Mouse (Mus musculus): ENCODE results near the gene Mllt6. TPM values are rescaled to one million over a fixed set of nuclear protein-coding genes. Genes with fewer than 3 reads are reported as not detected.

Mllt6 gene
- polyA plus RNA-seq, 1 experiment from 2014 or later, result 5.0 TPM

GRCm38 (mm10) chr11:97695712-97696401 is 32.6 kb downstream of the Mllt6 start:
- whole genome bisulfite sequencing, result 18% methylated on average over 9 of the region's 9 CpGs
- Histone ChIP-seq H3K9me3 (ENCODE audit: control insufficient read depth, low read length) (no peaks in the 10 kb centered on the region), H3K27me3 (ENCODE audit: control insufficient read depth, insufficient read depth, low read length) (no peaks in the 10 kb centered on the region), H3K9ac (peak overlapping the region; percentile 35), H3K4me1 (replicated peaks; ENCODE audit: control insufficient read depth, insufficient read depth, low read length) (peaks cover 41% of the 10 kb centered on the region), H3K27ac (peak overlapping the region; percentile 88), H3K36me3 (replicated peaks; ENCODE audit: control insufficient read depth, insufficient read depth) (peaks cover 26% of the 10 kb centered on the region), H3K4me3 (replicated peaks; ENCODE audit: low read length) (peak overlapping the region; percentile 8), H3K4me2 (replicated peaks) (peak overlapping the region; percentile 86)
- DNase-seq (ENCODE audit: low spot score), result no peak
- ATAC-seq (ENCODE audit: low FRiP score), result no peak

- ATAC-seq (ENCODE audit: low FRiP score) (no peak), DNase-seq (ENCODE audit: low spot score) (no peak)
- Histone ChIP-seq H3K4me2 (replicated peaks) (peak overlapping the region; percentile 86), H3K27me3 (ENCODE audit: control insufficient read depth, insufficient read depth, low read length) (no peaks in the 10 kb centered on the region), H3K4me1 (replicated peaks; ENCODE audit: control insufficient read depth, insufficient read depth, low read length) (peaks cover 49% of the 10 kb centered on the region), H3K9ac (no peak overlapping the region), H3K27ac (peak overlapping the region; percentile 88; the same call in 1 of the 2 replicates), H3K9me3 (ENCODE audit: control insufficient read depth, low read length) (no peaks in the 10 kb centered on the region), H3K36me3 (replicated peaks; ENCODE audit: control insufficient read depth, insufficient read depth) (peaks cover 18% of the 10 kb centered on the region), H3K4me3 (replicated peaks; ENCODE audit: low read length) (peak overlapping the region; percentile 78)
- 68% methylated on average over 8 of the region's 8 CpGs for WGBS
Measured at GRCm38 (mm10) chr11:97696669-97697068, 33.5 kb downstream of the Mllt6 start.

- peaks cover 55% of the 10 kb centered on the region for H3K4me1 ChIP-seq (replicated peaks; ENCODE audit: control insufficient read depth, insufficient read depth, low read length)
- ATAC-seq (ENCODE audit: low FRiP score), result no peak
Measured at GRCm38 (mm10) chr11:97697199-97697890, 34.1 kb downstream of the Mllt6 start.

GRCm38 (mm10) chr11:97697891-97698529 is 34.8 kb downstream of the Mllt6 start:
- H3K9ac ChIP-seq, result peak overlapping the region; percentile 93
- H3K4me2 ChIP-seq (replicated peaks), result peak overlapping the region; percentile 86
- H3K4me3 ChIP-seq (replicated peaks; ENCODE audit: low read length), result peak overlapping the region; percentile 78
- DNase-seq (ENCODE audit: low spot score) (no peak), ATAC-seq (ENCODE audit: low FRiP score) (no peak)
- H3K9me3 ChIP-seq (ENCODE audit: control insufficient read depth, low read length), result no peaks in the 10 kb centered on the region
- WGBS, result under 1% methylated on average over 14 of the region's 14 CpGs
- H3K36me3 ChIP-seq (replicated peaks; ENCODE audit: control insufficient read depth, insufficient read depth), result 0 out of 2 replicates have a peak, but pooled peaks cover 5% of the 10 kb centered on the region
- peak overlapping the region; percentile 98 for H3K27ac ChIP-seq
- no peaks in the 10 kb centered on the region for H3K27me3 ChIP-seq (ENCODE audit: control insufficient read depth, insufficient read depth, low read length)
- peaks cover 55% of the 10 kb centered on the region for H3K4me1 ChIP-seq (replicated peaks; ENCODE audit: control insufficient read depth, insufficient read depth, low read length)

More at GRCm38 (mm10) chr11:97697199-97697890, 34.1 kb downstream of the Mllt6 start:
- H3K4me3 ChIP-seq (replicated peaks; ENCODE audit: low read length), result peak overlapping the region; percentile 78
- H3K4me2 ChIP-seq (replicated peaks), result peak overlapping the region; percentile 86
- H3K27ac ChIP-seq, result peak overlapping the region; percentile 98
- H3K27me3 ChIP-seq (ENCODE audit: control insufficient read depth, insufficient read depth, low read length), result no peaks in the 10 kb centered on the region
- H3K9ac ChIP-seq, result peak overlapping the region; percentile 93
- H3K36me3 ChIP-seq (replicated peaks; ENCODE audit: control insufficient read depth, insufficient read depth), result peaks cover 11% of the 10 kb centered on the region
- no peaks in the 10 kb centered on the region for H3K9me3 ChIP-seq (ENCODE audit: control insufficient read depth, low read length)
- no peak for DNase-seq (ENCODE audit: low spot score)
- WGBS, result 52% methylated on average over 11 of the region's 11 CpGs

- no peaks in the 10 kb centered on the region for H3K9me3 ChIP-seq (ENCODE audit: control insufficient read depth, low read length)
- ATAC-seq (ENCODE audit: low FRiP score), result no peak; the same call in 1 of the 2 replicates
Measured at GRCm38 (mm10) chr11:97698741-97699611, 35.8 kb downstream of the Mllt6 start.

GRCm38 (mm10) chr11:97699626-97700002 is 36.4 kb downstream of the Mllt6 start:
- 0% methylated on average over 6 of the region's 9 CpGs for WGBS
- Histone ChIP-seq H3K9ac (peak overlapping the region; percentile 93), H3K4me2 (replicated peaks) (peak overlapping the region; percentile 86), H3K4me1 (replicated peaks; ENCODE audit: control insufficient read depth, insufficient read depth, low read length) (peaks cover 59% of the 10 kb centered on the region), H3K36me3 (replicated peaks; ENCODE audit: control insufficient read depth, insufficient read depth) (no peaks in the 10 kb centered on the region), H3K4me3 (replicated peaks; ENCODE audit: low read length) (peak overlapping the region; percentile 78), H3K27me3 (ENCODE audit: control insufficient read depth, insufficient read depth, low read length) (no peaks in the 10 kb centered on the region), H3K9me3 (ENCODE audit: control insufficient read depth, low read length) (no peaks in the 10 kb centered on the region), H3K27ac (peak overlapping the region; percentile 98)
- DNase-seq (ENCODE audit: low spot score) (peak; percentile 92), ATAC-seq (ENCODE audit: low FRiP score) (peak; percentile 57)

More at GRCm38 (mm10) chr11:97698741-97699611, 35.8 kb downstream of the Mllt6 start:
- under 1% methylated on average over 56 of the region's 63 CpGs for WGBS
- Histone ChIP-seq H3K4me3 (replicated peaks; ENCODE audit: low read length) (peak overlapping the region; percentile 78), H3K9ac (peak overlapping the region; percentile 93), H3K27me3 (ENCODE audit: control insufficient read depth, insufficient read depth, low read length) (no peaks in the 10 kb centered on the region), H3K4me2 (replicated peaks) (peak overlapping the region; percentile 86), H3K27ac (peak overlapping the region; percentile 98), H3K36me3 (replicated peaks; ENCODE audit: control insufficient read depth, insufficient read depth) (no peaks in the 10 kb centered on the region), H3K4me1 (replicated peaks; ENCODE audit: control insufficient read depth, insufficient read depth, low read length) (peaks cover 59% of the 10 kb centered on the region)
- DNase-seq (ENCODE audit: low spot score), result peak; percentile 55

GRCm38 (mm10) chr11:97700003-97700745 is 37.0 kb downstream of the Mllt6 start, which contains the start of gene Pcgf2:
TSS of gene Pcgf2 (minus strand) at chr11:97700497.
- H3K27ac ChIP-seq, result peak within 1 kb of the TSS; percentile 98
- ATAC-seq (ENCODE audit: low FRiP score) (peak; percentile 12; the same call in 1 of the 2 replicates), DNase-seq (ENCODE audit: low spot score) (peak; percentile 74)
- H3K4me2 ChIP-seq (replicated peaks), result peak within 1 kb of the TSS; percentile 86
- peaks cover 54% of the 10 kb centered on the region for H3K4me1 ChIP-seq (replicated peaks; ENCODE audit: control insufficient read depth, insufficient read depth, low read length)
- no peaks in the 10 kb centered on the region for H3K36me3 ChIP-seq (replicated peaks; ENCODE audit: control insufficient read depth, insufficient read depth)
- no peaks in the 10 kb centered on the region for H3K9me3 ChIP-seq (ENCODE audit: control insufficient read depth, low read length)
- H3K9ac ChIP-seq, result peak within 1 kb of the TSS; percentile 93
- no peaks in the 10 kb centered on the region for H3K27me3 ChIP-seq (ENCODE audit: control insufficient read depth, insufficient read depth, low read length)
- under 1% methylated on average over 85 of the region's 85 CpGs for WGBS
- peak within 1 kb of the TSS; percentile 78 for H3K4me3 ChIP-seq (replicated peaks; ENCODE audit: low read length)

Data from hindbrain, embryonic 14.5 days (tissue).